Mouse (Mus musculus) olfactory bulb, adult 2 months (tissue): ENCODE results near the gene Supt5.

Source experiments
- CTCF ChIP-seq: fragments of 200-500 bp; IDR thresholded peaks from 2 replicates; pipeline ENCODE4 v1.5.1; 2012; ENCODE audit warnings: low read depth, mild to moderate bottlenecking, low read length, moderate library complexity; ENCODE audit not compliant: insufficient read depth
- POLR2A ChIP-seq: fragments of 200-500 bp; IDR thresholded peaks from 2 replicates; pipeline ENCODE4 v1.6.1; 2012; ENCODE audit warnings: mild to moderate bottlenecking, low read depth, low read length, moderate library complexity; ENCODE audit not compliant: insufficient read depth

- TF ChIP-seq POLR2A (no peak), CTCF (no peak)
These were observed 13.3 kb downstream of the Supt5 start for GRCm38 (mm10) chr7:28325293-28325692.
